Mouse (Mus musculus): ENCODE measurements at regions not wholly inside any gene's neighbourhood (a gene's known extent, or its start where the extent isn't known, plus 50 kb on each side); places are given as distances from the start of the nearest gene placed in this dataset.
"Not testable (repeated sequence)": the region's sequence is repeated elsewhere in the genome, so short reads cannot be mapped to it uniquely, and the experiment has no call there.

DNA sequence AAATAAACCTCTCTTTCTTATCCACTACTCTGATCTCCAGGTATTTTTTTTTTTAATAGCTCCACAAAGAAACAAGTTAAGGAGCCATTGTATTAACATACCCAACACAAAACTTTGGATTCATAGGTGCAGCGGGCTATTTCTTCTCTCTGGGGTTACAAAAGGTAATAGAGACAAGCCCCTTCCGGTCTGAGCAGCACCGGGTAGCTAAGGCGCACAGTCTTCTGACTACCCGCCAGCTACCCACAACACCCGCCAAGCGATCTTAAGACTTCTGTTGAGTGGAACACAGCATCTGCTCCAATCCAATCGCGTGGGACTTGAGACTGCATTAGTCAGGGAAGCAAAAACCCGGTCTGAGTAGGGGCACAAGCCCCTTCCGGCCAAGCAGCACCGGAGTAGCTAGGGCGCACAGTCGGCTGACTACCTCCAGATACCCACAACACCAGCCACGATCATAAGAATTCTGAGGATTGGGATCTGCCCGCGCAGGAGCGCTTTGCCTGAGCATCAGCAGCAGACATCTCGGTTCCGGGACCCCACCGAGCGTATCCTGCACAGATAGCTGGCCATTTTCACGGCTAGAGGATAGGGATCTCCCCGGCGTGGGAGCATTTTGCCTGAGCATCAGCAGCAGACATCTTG is 2463.9 kb downstream of the Gm37988 start:
- not testable (repeated sequence) for TF ChIP-seq CTCF (conservative IDR thresholded peaks at IDR 0.05; ENCODE audit: low read length); NANOG (IDR thresholded peaks at IDR 0.05; ENCODE audit: borderline replicate concordance, low read length); POU5F1 (IDR thresholded peaks at IDR 0.05; ENCODE audit: borderline replicate concordance, low read length)
